Mouse (Mus musculus): ENCODE measurements at regions not wholly inside any gene's neighbourhood (a gene's known extent, or its start where the extent isn't known, plus 50 kb on each side); places are given as distances from the start of the nearest gene placed in this dataset.

- H3K27me3 ChIP-seq (ENCODE audit: control insufficient read depth, insufficient read depth, low read length) = no peaks in the 10 kb centered on the region
- DNase-seq (ENCODE audit: low spot score, missing footprints) (no peak), ATAC-seq (ENCODE audit: low FRiP score) (no peak)
- no peak overlapping the region for H3K27ac ChIP-seq (ENCODE audit: low read depth, low read length)
- no peaks in the 10 kb centered on the region for H3K36me3 ChIP-seq (ENCODE audit: control insufficient read depth, insufficient read depth, low read length)
- H3K4me1 ChIP-seq (ENCODE audit: control insufficient read depth, insufficient read depth, low read length) = no peaks in the 10 kb centered on the region
- no peak overlapping the region for H3K9ac ChIP-seq (ENCODE audit: low read length)
- no peaks in the 10 kb centered on the region for H3K9me3 ChIP-seq (ENCODE audit: control insufficient read depth, low read length)
- WGBS = 88% methylated on average over 3 of the region's 3 CpGs
- H3K4me2 ChIP-seq = no peak overlapping the region
- no peak overlapping the region for H3K4me3 ChIP-seq (ENCODE audit: low read depth, low read length)
Observed at GRCm38 (mm10) chr3:17201773-17202172, 746.4 kb upstream of the Cypt12 start.

- Histone ChIP-seq H3K4me3 (ENCODE audit: low read depth, low read length) (no peak overlapping the region), H3K36me3 (ENCODE audit: control insufficient read depth, insufficient read depth, low read length) (no peaks in the 10 kb centered on the region), H3K27ac (ENCODE audit: low read depth, low read length) (no peak overlapping the region), H3K9ac (ENCODE audit: low read length) (no peak overlapping the region), H3K4me1 (ENCODE audit: control insufficient read depth, insufficient read depth, low read length) (no peaks in the 10 kb centered on the region), H3K4me2 (no peak overlapping the region), H3K9me3 (ENCODE audit: control insufficient read depth, low read length) (no peaks in the 10 kb centered on the region), H3K27me3 (ENCODE audit: control insufficient read depth, insufficient read depth, low read length) (no peaks in the 10 kb centered on the region)
- WGBS = 73% methylated on average over 3 of the region's 3 CpGs
- DNase-seq (ENCODE audit: low spot score, missing footprints) = no peak
- peak; percentile 45; the same call in 1 of the 2 replicates for ATAC-seq (ENCODE audit: low FRiP score)
Observed at GRCm38 (mm10) chr3:17214031-17214430, 734.2 kb upstream of the Cypt12 start.

GRCm38 (mm10) chr3:17216825-17217224 lies 731.4 kb upstream of the Cypt12 start:
- Histone ChIP-seq H3K36me3 (ENCODE audit: control insufficient read depth, insufficient read depth, low read length) (no peaks in the 10 kb centered on the region), H3K27ac (ENCODE audit: low read depth, low read length) (no peak overlapping the region), H3K27me3 (ENCODE audit: control insufficient read depth, insufficient read depth, low read length) (no peaks in the 10 kb centered on the region), H3K4me1 (ENCODE audit: control insufficient read depth, insufficient read depth, low read length) (no peaks in the 10 kb centered on the region), H3K4me3 (ENCODE audit: low read depth, low read length) (no peak overlapping the region), H3K9ac (ENCODE audit: low read length) (no peak overlapping the region), H3K9me3 (ENCODE audit: control insufficient read depth, low read length) (no peaks in the 10 kb centered on the region), H3K4me2 (no peak overlapping the region)
- no peak for DNase-seq (ENCODE audit: low spot score, missing footprints)
- peak; percentile 89 for ATAC-seq (ENCODE audit: low FRiP score)
- 64% methylated on average over 2 of the region's 2 CpGs for WGBS

- no peak overlapping the region for H3K9ac ChIP-seq (ENCODE audit: low read length)
- no peaks in the 10 kb centered on the region for H3K9me3 ChIP-seq (ENCODE audit: control insufficient read depth, low read length)
- no peaks in the 10 kb centered on the region for H3K27me3 ChIP-seq (ENCODE audit: control insufficient read depth, insufficient read depth, low read length)
- DNase-seq (ENCODE audit: low spot score, missing footprints) (peak; percentile 79), ATAC-seq (ENCODE audit: low FRiP score) (no peak)
- no peaks in the 10 kb centered on the region for H3K36me3 ChIP-seq (ENCODE audit: control insufficient read depth, insufficient read depth, low read length)
- H3K4me1 ChIP-seq (ENCODE audit: control insufficient read depth, insufficient read depth, low read length) = no peaks in the 10 kb centered on the region
- no peak overlapping the region for H3K4me3 ChIP-seq (ENCODE audit: low read depth, low read length)
- no peak overlapping the region for H3K27ac ChIP-seq (ENCODE audit: low read depth, low read length)
- 3% methylated on average over 1 of the region's 1 CpGs for WGBS
- no peak overlapping the region for H3K4me2 ChIP-seq
Observed at GRCm38 (mm10) chr3:17238407-17238806, 709.8 kb upstream of the Cypt12 start.

- no peak overlapping the region for H3K9ac ChIP-seq (ENCODE audit: low read length)
- no peak for ATAC-seq (ENCODE audit: low FRiP score)
- no peaks in the 10 kb centered on the region for H3K9me3 ChIP-seq (ENCODE audit: control insufficient read depth, low read length)
Observed at GRCm38 (mm10) chr3:17258397-17258796, 689.8 kb upstream of the Cypt12 start.

GRCm38 (mm10) chr3:17259093-17259492 lies 689.1 kb upstream of the Cypt12 start:
- Histone ChIP-seq H3K4me2 (no peak overlapping the region), H3K4me3 (ENCODE audit: low read depth, low read length) (no peak overlapping the region), H3K9ac (ENCODE audit: low read length) (no peak overlapping the region), H3K27me3 (ENCODE audit: control insufficient read depth, insufficient read depth, low read length) (no peaks in the 10 kb centered on the region), H3K36me3 (ENCODE audit: control insufficient read depth, insufficient read depth, low read length) (no peaks in the 10 kb centered on the region), H3K27ac (ENCODE audit: low read depth, low read length) (no peak overlapping the region), H3K9me3 (ENCODE audit: control insufficient read depth, low read length) (no peaks in the 10 kb centered on the region), H3K4me1 (ENCODE audit: control insufficient read depth, insufficient read depth, low read length) (no peaks in the 10 kb centered on the region)
- ATAC-seq (ENCODE audit: low FRiP score) (no peak), DNase-seq (ENCODE audit: low spot score, missing footprints) (no peak)
- 81% methylated on average over 3 of the region's 3 CpGs for WGBS

More at GRCm38 (mm10) chr3:17258397-17258796, 689.8 kb upstream of the Cypt12 start:
- H3K4me1 ChIP-seq (ENCODE audit: control insufficient read depth, insufficient read depth, low read length) = no peaks in the 10 kb centered on the region
- H3K27me3 ChIP-seq (ENCODE audit: control insufficient read depth, insufficient read depth, low read length) = no peaks in the 10 kb centered on the region
- H3K4me2 ChIP-seq = no peak overlapping the region
- H3K36me3 ChIP-seq (ENCODE audit: control insufficient read depth, insufficient read depth, low read length) = no peaks in the 10 kb centered on the region
- H3K4me3 ChIP-seq (ENCODE audit: low read depth, low read length) = no peak overlapping the region
- DNase-seq (ENCODE audit: low spot score, missing footprints) = no peak
- no peak overlapping the region for H3K27ac ChIP-seq (ENCODE audit: low read depth, low read length)

GRCm38 (mm10) chr3:17281231-17281630 lies 667.0 kb upstream of the Cypt12 start:
- DNase-seq (ENCODE audit: low spot score, missing footprints) = no peak
- WGBS = 57% methylated on average over 6 of the region's 6 CpGs
- no peak for ATAC-seq (ENCODE audit: low FRiP score)
- no peak overlapping the region for H3K9ac ChIP-seq (ENCODE audit: low read length)
- H3K9me3 ChIP-seq (ENCODE audit: control insufficient read depth, low read length) = no peaks in the 10 kb centered on the region
- H3K36me3 ChIP-seq (ENCODE audit: control insufficient read depth, insufficient read depth, low read length) = no peaks in the 10 kb centered on the region
- no peak overlapping the region for H3K27ac ChIP-seq (ENCODE audit: low read depth, low read length)
- H3K4me2 ChIP-seq = no peak overlapping the region
- no peaks in the 10 kb centered on the region for H3K4me1 ChIP-seq (ENCODE audit: control insufficient read depth, insufficient read depth, low read length)
- H3K27me3 ChIP-seq (ENCODE audit: control insufficient read depth, insufficient read depth, low read length) = no peaks in the 10 kb centered on the region
- no peak overlapping the region for H3K4me3 ChIP-seq (ENCODE audit: low read depth, low read length)

- Histone ChIP-seq H3K9ac (ENCODE audit: low read length) (no peak overlapping the region), H3K4me3 (ENCODE audit: low read depth, low read length) (no peak overlapping the region), H3K9me3 (ENCODE audit: control insufficient read depth, low read length) (no peaks in the 10 kb centered on the region), H3K4me2 (no peak overlapping the region), H3K27ac (ENCODE audit: low read depth, low read length) (no peak overlapping the region), H3K27me3 (ENCODE audit: control insufficient read depth, insufficient read depth, low read length) (no peaks in the 10 kb centered on the region), H3K36me3 (ENCODE audit: control insufficient read depth, insufficient read depth, low read length) (no peaks in the 10 kb centered on the region), H3K4me1 (ENCODE audit: control insufficient read depth, insufficient read depth, low read length) (no peaks in the 10 kb centered on the region)
- DNase-seq (ENCODE audit: low spot score, missing footprints) (no peak), ATAC-seq (ENCODE audit: low FRiP score) (no peak)
- WGBS = 90% methylated on average over 3 of the region's 3 CpGs
Observed at GRCm38 (mm10) chr3:17282881-17283280, 665.3 kb upstream of the Cypt12 start.

GRCm38 (mm10) chr3:17317523-17317922 lies 630.7 kb upstream of the Cypt12 start:
- Histone ChIP-seq H3K4me1 (ENCODE audit: control insufficient read depth, insufficient read depth, low read length) (peaks cover 10% of the 10 kb centered on the region), H3K27me3 (ENCODE audit: control insufficient read depth, insufficient read depth, low read length) (no peaks in the 10 kb centered on the region), H3K9ac (ENCODE audit: low read length) (no peak overlapping the region), H3K4me2 (no peak overlapping the region), H3K36me3 (ENCODE audit: control insufficient read depth, insufficient read depth, low read length) (no peaks in the 10 kb centered on the region), H3K27ac (ENCODE audit: low read depth, low read length) (no peak overlapping the region), H3K4me3 (ENCODE audit: low read depth, low read length) (no peak overlapping the region), H3K9me3 (ENCODE audit: control insufficient read depth, low read length) (no peaks in the 10 kb centered on the region)
- ATAC-seq (ENCODE audit: low FRiP score) = no peak
- no peak for DNase-seq (ENCODE audit: low spot score, missing footprints)

GRCm38 (mm10) chr3:17318450-17318849 lies 629.8 kb upstream of the Cypt12 start:
- Histone ChIP-seq H3K27ac (ENCODE audit: low read depth, low read length) (no peak overlapping the region), H3K9me3 (ENCODE audit: control insufficient read depth, low read length) (no peaks in the 10 kb centered on the region), H3K4me1 (ENCODE audit: control insufficient read depth, insufficient read depth, low read length) (peaks cover 12% of the 10 kb centered on the region), H3K4me2 (no peak overlapping the region), H3K27me3 (ENCODE audit: control insufficient read depth, insufficient read depth, low read length) (no peaks in the 10 kb centered on the region), H3K9ac (ENCODE audit: low read length) (no peak overlapping the region), H3K36me3 (ENCODE audit: control insufficient read depth, insufficient read depth, low read length) (no peaks in the 10 kb centered on the region), H3K4me3 (ENCODE audit: low read depth, low read length) (no peak overlapping the region)
- no peak for ATAC-seq (ENCODE audit: low FRiP score)
- DNase-seq (ENCODE audit: low spot score, missing footprints) = no peak
- 84% methylated on average over 3 of the region's 3 CpGs for WGBS
